Mouse (Mus musculus) limb, embryonic 14.5 days (tissue): ENCODE data around the gene Olfr127. TPM values are rescaled to one million over a fixed set of nuclear protein-coding genes. Genes with fewer than 3 reads are reported as not detected.

Experiments
- ATAC-seq: fragments of 200-750 bp; cut with Nextera tagmentation; 2 replicates; pipeline ENCODE4 v1.8.0; 2017; ENCODE audit warnings: low read depth, moderate number of reproducible peaks, moderate TSS enrichment; ENCODE audit not compliant: low FRiP score
- DNase-seq: peaks from one replicate; pipeline ENCODE4 v3.0.0-alpha.2; 2015; ENCODE audit warnings: low spot score
- H3K27ac ChIP-seq: fragments of 300-500 bp; sonication (generic); replicated peaks from 2 replicates; pipeline ENCODE4 v1.5.1; 2014; ENCODE audit warnings: low read depth, mild to moderate bottlenecking, low read length, moderate library complexity, mixed read lengths
- H3K27me3 ChIP-seq: fragments of 300-500 bp; sonication (generic); 2 replicates; pipeline ENCODE4 v1.6.1; 2014; ENCODE audit warnings: low read length, mixed read lengths; ENCODE audit not compliant: control insufficient read depth, insufficient read depth
- H3K36me3 ChIP-seq: fragments of 300-500 bp; sonication (generic); 2 replicates; pipeline ENCODE4 v1.6.1; 2014; ENCODE audit warnings: mild to moderate bottlenecking, low read length, moderate library complexity, mixed read lengths; ENCODE audit not compliant: control insufficient read depth, insufficient read depth
- H3K4me1 ChIP-seq: fragments of 300-500 bp; sonication (generic); 2 replicates; pipeline ENCODE4 v1.6.1; 2014; ENCODE audit warnings: antibody characterized with exemption, low read length, mixed read lengths; ENCODE audit not compliant: control insufficient read depth, insufficient read depth
- H3K4me2 ChIP-seq: fragments of 300-500 bp; sonication (generic); replicated peaks from 2 replicates; pipeline ENCODE4 v1.6.1; 2014; ENCODE audit warnings: low read depth, mild to moderate bottlenecking, low read length, moderate library complexity; ENCODE audit not compliant: severe bottlenecking
- H3K4me3 ChIP-seq: fragments of 300-500 bp; sonication (generic); replicated peaks from 2 replicates; pipeline ENCODE4 v1.5.1; 2014; ENCODE audit warnings: low read length
- H3K9ac ChIP-seq: fragments of 300-500 bp; sonication (generic); 2 replicates; pipeline ENCODE4 v1.6.1; 2014; ENCODE audit warnings: mild to moderate bottlenecking, low read depth, low read length, moderate library complexity; ENCODE audit not compliant: severe bottlenecking
- H3K9me3 ChIP-seq: fragments of 300-500 bp; sonication (generic); 2 replicates; pipeline ENCODE4 v1.6.1; 2016; ENCODE audit warnings: low read length; ENCODE audit not compliant: control insufficient read depth
- POLR2A ChIP-seq: fragments of 200-500 bp; IDR thresholded peaks from 2 replicates; pipeline ENCODE4 v1.8.0; 2012; ENCODE audit warnings: inconsistent platforms, mild to moderate bottlenecking, moderate library complexity, borderline replicate concordance; ENCODE audit not compliant: insufficient read depth, insufficient read length; ENCODE audit errors: extremely low read depth
- WGBS: fragments of 180-500 bp; shearing (Covaris S2); extraction: QIAGEN DNeasy Blood & Tissue Kit; methylation state at CpG from one replicate; pipeline ENCODE4 v1.1.7; 2014; 5-methylcytosine and 5-hydroxymethylcytosine counted together
- polyA plus RNA-seq, 2 experiments: library from polyadenylated mRNA; depleted of rRNA in 1 of 2; stranded (reverse) in 1 of 2; unstranded in 1 of 2; fragments of >200 nt; fragmentation: Nextera tagmentation in 1 of 2; extraction: Ambion mirVana in 1 of 2; gene quantifications; 2 replicates each; pipeline versions ENCODE4 v1.2.1 to v1.2.3; 2012 to 2014

The Olfr127 gene
- polyA plus RNA-seq, 2 experiments = not detected

DNA sequence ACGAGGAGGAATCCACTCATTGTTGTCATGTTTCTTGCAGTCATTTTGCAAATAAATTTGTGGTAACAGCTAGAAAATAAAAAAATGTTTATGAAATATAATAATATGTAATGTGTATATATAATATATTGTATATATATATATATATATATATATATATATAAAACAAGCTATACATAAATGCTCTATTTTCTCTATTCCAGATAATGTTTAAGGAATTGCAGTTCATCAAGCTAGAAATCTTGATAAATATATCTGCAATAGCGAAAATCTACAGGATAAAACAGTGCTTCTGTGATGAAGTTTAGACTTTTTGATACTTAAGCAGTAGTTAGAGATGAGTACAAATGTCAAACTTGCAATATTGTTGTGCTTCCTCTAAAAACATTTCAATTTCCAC is 52.7 kb downstream of the Olfr127 start, which contains the start of gene Olfr761:
Gene Olfr761, minus strand, starts transcription at position 101 of the 400 bp plus-strand sequence.
- H3K9ac ChIP-seq = no peak within 1 kb of the TSS
- 66% methylated on average over 2 of the region's 2 CpGs for WGBS

More for the DNA sequence above, 52.7 kb downstream of the Olfr127 start, which contains the start of gene Olfr761:
- DNase-seq (no peak), ATAC-seq (no peak)
- Histone ChIP-seq H3K4me3 (no peak within 1 kb of the TSS), H3K27me3 (no peaks in the 10 kb centered on the region), H3K36me3 (no peaks in the 10 kb centered on the region), H3K9me3 (no peaks in the 10 kb centered on the region), H3K4me2 (no peak within 1 kb of the TSS), H3K27ac (no peak within 1 kb of the TSS), H3K4me1 (no peaks in the 10 kb centered on the region)
- TF ChIP-seq POLR2A = no peak

Other genes with a start within 250 kb of the Olfr127 start
- not detected in 2 replicates for gene Olfr117, start 236.7 kb upstream of the Olfr127 start, polyA plus RNA-seq (2012; rRNA removed)
- gene Olfr117, start 236.7 kb upstream of the Olfr127 start, polyA plus RNA-seq (2014; fragmentation: Nextera tagmentation; extraction: Ambion mirVana) = not detected in 2 replicates
- gene Olfr118, start 233.4 kb upstream of the Olfr127 start, polyA plus RNA-seq (2012; rRNA removed) = not detected in 2 replicates
- not detected in 2 replicates for gene Olfr118, start 233.4 kb upstream of the Olfr127 start, polyA plus RNA-seq (2014; fragmentation: Nextera tagmentation; extraction: Ambion mirVana)
- gene Olfr119, start 203.9 kb upstream of the Olfr127 start, polyA plus RNA-seq (2012; rRNA removed) = not detected in 2 replicates
- not detected in 2 replicates for gene Olfr119, start 203.9 kb upstream of the Olfr127 start, polyA plus RNA-seq (2014; fragmentation: Nextera tagmentation; extraction: Ambion mirVana)
- gene Olfr120, start 178.6 kb upstream of the Olfr127 start, polyA plus RNA-seq (2012; rRNA removed) = not detected in 2 replicates
- gene Olfr120, start 178.6 kb upstream of the Olfr127 start, polyA plus RNA-seq (2014; fragmentation: Nextera tagmentation; extraction: Ambion mirVana) = not detected in 2 replicates
- gene Olfr121, start 151.6 kb upstream of the Olfr127 start, polyA plus RNA-seq (2012; rRNA removed) = not detected in 2 replicates
- gene Olfr121, start 151.6 kb upstream of the Olfr127 start, polyA plus RNA-seq (2014; fragmentation: Nextera tagmentation; extraction: Ambion mirVana) = not detected in 2 replicates
- gene Olfr122, start 131.8 kb upstream of the Olfr127 start, polyA plus RNA-seq (2012; rRNA removed) = not detected in 2 replicates
- gene Olfr122, start 131.8 kb upstream of the Olfr127 start, polyA plus RNA-seq (2014; fragmentation: Nextera tagmentation; extraction: Ambion mirVana) = not detected in 2 replicates
- gene Olfr123, start 106.9 kb upstream of the Olfr127 start, polyA plus RNA-seq (2012; rRNA removed) = not detected in 2 replicates
- gene Olfr123, start 106.9 kb upstream of the Olfr127 start, polyA plus RNA-seq (2014; fragmentation: Nextera tagmentation; extraction: Ambion mirVana) = not detected in 2 replicates
- not detected in 2 replicates for gene Olfr124, start 100.5 kb upstream of the Olfr127 start, polyA plus RNA-seq (2012; rRNA removed)
- not detected in 2 replicates for gene Olfr124, start 100.5 kb upstream of the Olfr127 start, polyA plus RNA-seq (2014; fragmentation: Nextera tagmentation; extraction: Ambion mirVana)
- not detected in 2 replicates for gene Olfr125, start 67.5 kb upstream of the Olfr127 start, polyA plus RNA-seq (2012; rRNA removed)
- gene Olfr125, start 67.5 kb upstream of the Olfr127 start, polyA plus RNA-seq (2014; fragmentation: Nextera tagmentation; extraction: Ambion mirVana) = not detected in 2 replicates
- not detected in 2 replicates for gene Olfr126, start 53.0 kb upstream of the Olfr127 start, polyA plus RNA-seq (2012; rRNA removed)
- gene Olfr126, start 53.0 kb upstream of the Olfr127 start, polyA plus RNA-seq (2014; fragmentation: Nextera tagmentation; extraction: Ambion mirVana) = not detected in 2 replicates
- gene Olfr128, start 20.1 kb downstream of the Olfr127 start, polyA plus RNA-seq (2012; rRNA removed) = not detected in 2 replicates
- gene Olfr128, start 20.1 kb downstream of the Olfr127 start, polyA plus RNA-seq (2014; fragmentation: Nextera tagmentation; extraction: Ambion mirVana) = not detected in 2 replicates
- gene Olfr761, start 52.6 kb downstream of the Olfr127 start, polyA plus RNA-seq (2012; rRNA removed) = not detected in 2 replicates
- not detected in 2 replicates for gene Olfr761, start 52.6 kb downstream of the Olfr127 start, polyA plus RNA-seq (2014; fragmentation: Nextera tagmentation; extraction: Ambion mirVana)
- not detected in 2 replicates for gene Olfr129, start 159.6 kb downstream of the Olfr127 start, polyA plus RNA-seq (2012; rRNA removed)
- not detected in 2 replicates for gene Olfr129, start 159.6 kb downstream of the Olfr127 start, polyA plus RNA-seq (2014; fragmentation: Nextera tagmentation; extraction: Ambion mirVana)
- gene Olfr130, start 163.5 kb downstream of the Olfr127 start, polyA plus RNA-seq (2012; rRNA removed) = not detected in 2 replicates
- not detected in 2 replicates for gene Olfr130, start 163.5 kb downstream of the Olfr127 start, polyA plus RNA-seq (2014; fragmentation: Nextera tagmentation; extraction: Ambion mirVana)
- gene Olfr131, start 188.3 kb downstream of the Olfr127 start, polyA plus RNA-seq (2012; rRNA removed) = not detected in 2 replicates
- gene Olfr131, start 188.3 kb downstream of the Olfr127 start, polyA plus RNA-seq (2014; fragmentation: Nextera tagmentation; extraction: Ambion mirVana) = not detected in 2 replicates
- gene Olfr132, start 234.1 kb downstream of the Olfr127 start, polyA plus RNA-seq (2012; rRNA removed) = not detected in 2 replicates
- gene Olfr132, start 234.1 kb downstream of the Olfr127 start, polyA plus RNA-seq (2014; fragmentation: Nextera tagmentation; extraction: Ambion mirVana) = not detected in 2 replicates
- not detected in 2 replicates for gene Olfr133, start 244.8 kb downstream of the Olfr127 start, polyA plus RNA-seq (2012; rRNA removed)
- not detected in 2 replicates for gene Olfr133, start 244.8 kb downstream of the Olfr127 start, polyA plus RNA-seq (2014; fragmentation: Nextera tagmentation; extraction: Ambion mirVana)